Mouse (Mus musculus): ENCODE measurements around the gene Pm20d1. TPM values are rescaled to one million over a fixed set of nuclear protein-coding genes. Genes with fewer than 3 reads are reported as not detected.
"Not testable (repeated sequence)": the region's sequence is repeated elsewhere in the genome, so short reads cannot be mapped to it uniquely, and the experiment has no call there.

Pm20d1 gene
- polyA plus RNA-seq, 1 experiment from 2014 or later = 0.72 TPM

DNA sequence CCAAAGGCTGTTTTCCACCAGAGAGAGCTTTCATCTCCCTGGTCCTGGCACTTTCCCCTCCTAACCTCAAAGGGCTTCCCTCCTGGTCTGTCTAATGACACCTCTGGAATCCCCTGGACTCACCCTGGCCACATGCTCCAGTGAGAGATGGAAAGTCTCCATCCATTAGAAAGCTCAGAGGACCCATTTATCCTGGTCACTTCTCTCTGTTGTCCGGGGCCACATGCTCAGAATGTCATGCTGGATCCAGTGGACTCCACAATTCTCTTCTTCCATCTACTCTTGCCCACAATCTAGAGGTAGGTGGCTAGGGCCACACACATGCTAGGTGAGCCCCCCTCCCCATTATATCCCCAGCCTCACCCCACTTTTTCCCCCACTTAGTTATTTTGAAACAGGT is 11.8 kb downstream of the Pm20d1 start:
- ATAC-seq (ENCODE audit: insufficient read depth, low FRiP score, low TSS enrichment) (no peak), DNase-seq (ENCODE audit: low spot score) (no peak)
- no peak overlapping the region for H3K9ac ChIP-seq (ENCODE audit: low read length)
- H3K4me2 ChIP-seq (ENCODE audit: low read depth) = no peak overlapping the region
- no peak overlapping the region for H3K27ac ChIP-seq (ENCODE audit: low read depth, low read length)
- no peaks in the 10 kb centered on the region for H3K27me3 ChIP-seq (ENCODE audit: control insufficient read depth, insufficient read depth, low read length)
- 77% methylated on average over 1 of the region's 1 CpGs for WGBS
- no peak overlapping the region for H3K4me3 ChIP-seq (ENCODE audit: low read depth, low read length)
- H3K36me3 ChIP-seq (ENCODE audit: control insufficient read depth, insufficient read depth, low read length) = no peaks in the 10 kb centered on the region
- H3K9me3 ChIP-seq (ENCODE audit: control insufficient read depth, low read length) = no peaks in the 10 kb centered on the region
- H3K4me1 ChIP-seq (ENCODE audit: control insufficient read depth, insufficient read depth, low read length) = no peaks in the 10 kb centered on the region

DNA sequence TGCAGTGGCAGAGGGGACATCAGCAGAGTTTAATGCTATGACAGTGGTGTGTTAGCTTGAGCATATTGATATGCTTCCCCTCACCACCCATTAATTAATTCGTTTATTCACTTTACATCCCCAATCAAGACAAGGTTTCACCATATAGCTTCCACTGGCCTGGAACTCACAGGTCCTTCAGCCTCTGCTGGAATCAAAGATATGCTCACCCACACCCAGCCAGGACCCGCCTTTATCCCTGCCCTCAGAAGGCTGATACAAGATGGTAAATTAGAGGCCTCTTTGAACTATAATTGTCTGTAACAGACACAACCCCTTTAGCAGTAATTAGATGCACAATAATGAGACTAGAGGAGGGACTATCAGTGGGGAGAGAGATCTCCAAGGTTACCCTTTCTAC is 12.5 kb downstream of the Pm20d1 start:
- 67% methylated on average over 2 of the region's 2 CpGs for WGBS

DNA sequence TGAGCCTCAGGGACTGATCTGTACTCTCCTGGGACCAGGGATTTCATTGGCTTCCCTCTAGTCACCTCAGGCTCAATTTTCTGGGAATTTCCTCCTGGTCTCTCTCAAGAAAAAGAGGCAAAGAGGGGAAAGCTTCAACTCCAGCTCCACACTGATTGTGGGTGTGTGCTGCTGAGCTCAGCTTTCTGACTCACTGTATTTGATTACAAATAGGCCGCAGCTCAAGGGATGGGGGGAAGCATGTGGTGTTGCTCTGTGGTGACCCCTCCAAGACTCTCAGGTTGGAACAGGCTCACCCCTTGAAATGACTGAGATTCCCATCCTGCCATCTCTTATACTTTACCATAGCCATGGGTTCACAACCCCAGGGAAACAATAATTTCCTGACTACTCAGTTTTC is 14.2 kb downstream of the Pm20d1 start:
- H3K4me1 ChIP-seq (ENCODE audit: control insufficient read depth, insufficient read depth, low read length) = no peaks in the 10 kb centered on the region
- H3K4me3 ChIP-seq (ENCODE audit: low read depth, low read length) = no peak overlapping the region
- H3K9me3 ChIP-seq (ENCODE audit: control insufficient read depth, low read length) = no peaks in the 10 kb centered on the region
- H3K36me3 ChIP-seq (ENCODE audit: control insufficient read depth, insufficient read depth, low read length) = no peaks in the 10 kb centered on the region
- WGBS = 87% methylated on average over 1 of the region's 1 CpGs
- no peak overlapping the region for H3K4me2 ChIP-seq (ENCODE audit: low read depth)
- no peak for DNase-seq (ENCODE audit: low spot score)
- H3K27ac ChIP-seq (ENCODE audit: low read depth, low read length) = no peak overlapping the region
- ATAC-seq (ENCODE audit: insufficient read depth, low FRiP score, low TSS enrichment) = no peak
- H3K27me3 ChIP-seq (ENCODE audit: control insufficient read depth, insufficient read depth, low read length) = no peaks in the 10 kb centered on the region
- no peak overlapping the region for H3K9ac ChIP-seq (ENCODE audit: low read length)

More for the DNA sequence above, 12.5 kb downstream of the Pm20d1 start:
- H3K9me3 ChIP-seq (ENCODE audit: control insufficient read depth, low read length) = no peaks in the 10 kb centered on the region
- no peak overlapping the region for H3K4me2 ChIP-seq (ENCODE audit: low read depth)
- H3K4me1 ChIP-seq (ENCODE audit: control insufficient read depth, insufficient read depth, low read length) = no peaks in the 10 kb centered on the region
- no peak overlapping the region for H3K4me3 ChIP-seq (ENCODE audit: low read depth, low read length)
- no peak overlapping the region for H3K27ac ChIP-seq (ENCODE audit: low read depth, low read length)
- ATAC-seq (ENCODE audit: insufficient read depth, low FRiP score, low TSS enrichment) = no peak
- no peak overlapping the region for H3K9ac ChIP-seq (ENCODE audit: low read length)
- no peak for DNase-seq (ENCODE audit: low spot score)
- H3K27me3 ChIP-seq (ENCODE audit: control insufficient read depth, insufficient read depth, low read length) = no peaks in the 10 kb centered on the region
- H3K36me3 ChIP-seq (ENCODE audit: control insufficient read depth, insufficient read depth, low read length) = no peaks in the 10 kb centered on the region

DNA sequence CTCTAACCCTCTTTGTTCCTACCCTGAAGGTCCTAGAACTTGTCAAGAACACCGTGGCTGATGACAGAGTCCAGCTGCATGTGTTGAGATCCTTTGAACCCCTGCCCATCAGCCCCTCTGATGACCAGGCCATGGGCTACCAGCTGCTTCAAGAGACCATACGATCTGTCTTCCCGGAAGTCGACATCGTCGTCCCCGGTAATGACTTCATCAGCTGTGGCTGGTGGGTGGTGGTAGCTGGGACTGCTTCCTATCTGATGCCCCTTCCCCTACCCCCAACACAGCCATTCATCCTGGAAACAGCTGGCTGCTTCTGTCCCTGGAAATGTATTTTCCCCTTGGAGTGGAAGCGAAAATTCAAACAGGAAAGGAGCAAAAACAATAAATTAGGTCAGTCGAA is 14.8 kb downstream of the Pm20d1 start:
- no peak overlapping the region for H3K9ac ChIP-seq (ENCODE audit: low read length)
- H3K27me3 ChIP-seq (ENCODE audit: control insufficient read depth, insufficient read depth, low read length) = no peaks in the 10 kb centered on the region
- no peaks in the 10 kb centered on the region for H3K9me3 ChIP-seq (ENCODE audit: control insufficient read depth, low read length)
- DNase-seq (ENCODE audit: low spot score) = no peak
- H3K27ac ChIP-seq (ENCODE audit: low read depth, low read length) = no peak overlapping the region
- H3K4me1 ChIP-seq (ENCODE audit: control insufficient read depth, insufficient read depth, low read length) = no peaks in the 10 kb centered on the region
- no peaks in the 10 kb centered on the region for H3K36me3 ChIP-seq (ENCODE audit: control insufficient read depth, insufficient read depth, low read length)
- no peak for ATAC-seq (ENCODE audit: insufficient read depth, low FRiP score, low TSS enrichment)
- no peak overlapping the region for H3K4me3 ChIP-seq (ENCODE audit: low read depth, low read length)
- 71% methylated on average over 9 of the region's 9 CpGs for WGBS
- H3K4me2 ChIP-seq (ENCODE audit: low read depth) = no peak overlapping the region

DNA sequence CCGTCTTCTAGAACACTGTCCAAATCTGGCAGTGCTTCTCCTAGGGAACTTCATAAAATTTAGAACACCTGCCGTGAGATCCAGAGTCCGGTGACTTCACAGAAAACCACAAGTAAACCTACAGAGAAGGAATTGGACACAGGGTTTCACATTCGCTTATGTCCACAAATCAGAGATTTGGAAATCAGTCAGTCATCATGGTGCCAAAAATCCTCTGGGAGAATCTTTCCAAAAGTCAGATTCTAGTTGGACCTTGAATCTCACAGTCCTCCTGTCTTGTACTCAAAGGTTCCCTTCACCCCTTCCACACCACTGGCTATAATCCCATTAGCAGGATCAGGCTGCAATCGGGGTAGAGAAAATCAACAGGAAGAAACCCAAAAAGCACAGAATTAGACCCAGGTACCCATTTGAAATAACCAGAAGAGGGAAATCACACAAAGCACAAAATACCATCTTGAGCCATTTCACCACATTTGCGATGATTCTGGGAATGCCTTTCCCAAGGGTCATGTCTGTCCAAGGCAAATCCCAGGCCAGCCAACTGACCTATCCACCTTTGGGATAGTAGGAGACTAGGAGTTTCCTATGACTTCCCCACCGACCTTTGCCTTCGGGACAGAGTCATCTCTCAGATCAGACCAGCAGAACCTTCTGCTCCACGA is 15.6 kb downstream of the Pm20d1 start:
- H3K4me1 ChIP-seq (ENCODE audit: control insufficient read depth, insufficient read depth, low read length) = no peaks in the 10 kb centered on the region
- no peaks in the 10 kb centered on the region for H3K27me3 ChIP-seq (ENCODE audit: control insufficient read depth, insufficient read depth, low read length)
- H3K9ac ChIP-seq (ENCODE audit: low read length) = no peak overlapping the region
- H3K36me3 ChIP-seq (ENCODE audit: control insufficient read depth, insufficient read depth, low read length) = no peaks in the 10 kb centered on the region
- H3K27ac ChIP-seq (ENCODE audit: low read depth, low read length) = no peak overlapping the region
- no peak overlapping the region for H3K4me3 ChIP-seq (ENCODE audit: low read depth, low read length)
- 88% methylated on average over 9 of the region's 9 CpGs for WGBS
- no peak overlapping the region for H3K4me2 ChIP-seq (ENCODE audit: low read depth)
- DNase-seq (ENCODE audit: low spot score) (no peak), ATAC-seq (ENCODE audit: insufficient read depth, low FRiP score, low TSS enrichment) (no peak)
- H3K9me3 ChIP-seq (ENCODE audit: control insufficient read depth, low read length) = no peaks in the 10 kb centered on the region

DNA sequence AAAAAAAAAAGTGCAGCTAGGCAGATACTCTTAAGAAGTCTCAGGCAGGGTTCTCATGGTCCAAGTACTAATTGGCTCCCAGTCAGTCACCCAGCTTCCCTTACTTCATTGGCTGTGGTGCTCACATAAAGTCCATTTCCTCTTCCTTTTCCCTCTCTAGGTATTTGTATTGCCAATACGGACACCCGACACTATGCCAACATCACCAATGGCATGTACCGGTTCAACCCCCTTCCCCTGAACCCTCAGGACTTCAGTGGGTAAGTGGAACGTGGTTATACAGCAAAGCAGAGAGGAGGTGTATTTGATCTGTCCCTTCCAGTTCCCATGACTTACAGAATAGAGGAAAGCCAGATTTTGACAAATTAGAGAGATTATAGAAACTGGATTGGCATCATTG is 16.6 kb downstream of the Pm20d1 start:
- H3K27me3 ChIP-seq (ENCODE audit: control insufficient read depth, insufficient read depth, low read length) = no peaks in the 10 kb centered on the region
- H3K36me3 ChIP-seq (ENCODE audit: control insufficient read depth, insufficient read depth, low read length) = no peaks in the 10 kb centered on the region
- H3K4me1 ChIP-seq (ENCODE audit: control insufficient read depth, insufficient read depth, low read length) = no peaks in the 10 kb centered on the region
- H3K9me3 ChIP-seq (ENCODE audit: control insufficient read depth, low read length) = no peaks in the 10 kb centered on the region
- H3K4me2 ChIP-seq (ENCODE audit: low read depth) = no peak overlapping the region
- H3K9ac ChIP-seq (ENCODE audit: low read length) = no peak overlapping the region
- DNase-seq (ENCODE audit: low spot score) (no peak), ATAC-seq (ENCODE audit: insufficient read depth, low FRiP score, low TSS enrichment) (no peak)
- 91% methylated on average over 4 of the region's 4 CpGs for WGBS
- no peak overlapping the region for H3K4me3 ChIP-seq (ENCODE audit: low read depth, low read length)
- no peak overlapping the region for H3K27ac ChIP-seq (ENCODE audit: low read depth, low read length)

DNA sequence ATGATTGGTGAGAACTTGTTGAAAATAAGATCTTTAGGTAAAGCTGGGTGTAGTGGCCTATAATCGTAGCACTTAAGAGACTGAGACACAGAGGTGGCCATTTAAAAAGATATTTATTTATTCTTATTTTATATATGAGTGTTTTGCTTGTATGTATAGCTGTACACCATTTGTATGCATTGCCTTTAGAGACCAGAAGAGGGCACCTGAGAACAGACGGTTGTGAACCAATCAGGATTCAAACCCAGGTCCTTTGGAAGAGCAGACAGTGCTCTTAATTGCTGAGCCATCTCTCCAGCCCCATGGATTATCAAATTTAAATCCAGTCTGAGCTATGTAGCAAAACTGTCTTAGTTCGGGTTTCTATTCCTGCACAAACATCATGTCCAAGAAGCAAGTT is 17.0 kb downstream of the Pm20d1 start:
- H3K9me3 ChIP-seq (ENCODE audit: control insufficient read depth, low read length) = no peaks in the 10 kb centered on the region
- no peaks in the 10 kb centered on the region for H3K36me3 ChIP-seq (ENCODE audit: control insufficient read depth, insufficient read depth, low read length)
- no peak overlapping the region for H3K9ac ChIP-seq (ENCODE audit: low read length)
- no peak overlapping the region for H3K4me3 ChIP-seq (ENCODE audit: low read depth, low read length)
- H3K27ac ChIP-seq (ENCODE audit: low read depth, low read length) = no peak overlapping the region
- H3K4me2 ChIP-seq (ENCODE audit: low read depth) = no peak overlapping the region
- H3K4me1 ChIP-seq (ENCODE audit: control insufficient read depth, insufficient read depth, low read length) = no peaks in the 10 kb centered on the region
- no peaks in the 10 kb centered on the region for H3K27me3 ChIP-seq (ENCODE audit: control insufficient read depth, insufficient read depth, low read length)
- ATAC-seq (ENCODE audit: insufficient read depth, low FRiP score, low TSS enrichment) = no peak
- 90% methylated on average over 3 of the region's 3 CpGs for WGBS
- no peak for DNase-seq (ENCODE audit: low spot score)

DNA sequence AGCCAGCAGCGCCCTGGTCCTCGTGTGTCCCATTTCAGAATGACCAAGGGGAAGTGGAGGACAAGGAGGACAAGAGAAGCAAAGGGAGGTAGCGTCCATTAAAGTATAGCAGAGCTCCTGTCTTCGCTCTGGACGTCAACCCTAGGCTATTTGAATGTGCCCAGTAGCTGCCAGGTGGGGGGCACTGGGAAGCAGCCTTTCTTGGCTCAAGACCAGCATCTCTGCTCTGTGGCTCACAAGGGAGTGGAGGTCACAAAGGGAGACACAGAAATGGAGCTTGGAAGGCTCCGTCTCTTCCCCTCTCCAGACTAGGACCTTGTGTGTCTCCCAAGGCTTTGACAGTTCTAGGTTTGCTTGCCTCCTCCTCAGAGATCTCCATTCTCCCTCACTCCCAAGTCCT is 19.7 kb downstream of the Pm20d1 start:
- H3K9ac ChIP-seq (ENCODE audit: low read length) = no peak overlapping the region
- DNase-seq (ENCODE audit: low spot score) (no peak), ATAC-seq (ENCODE audit: insufficient read depth, low FRiP score, low TSS enrichment) (no peak)
- H3K9me3 ChIP-seq (ENCODE audit: control insufficient read depth, low read length) = no peaks in the 10 kb centered on the region
- no peaks in the 10 kb centered on the region for H3K4me1 ChIP-seq (ENCODE audit: control insufficient read depth, insufficient read depth, low read length)
- H3K27me3 ChIP-seq (ENCODE audit: control insufficient read depth, insufficient read depth, low read length) = no peaks in the 10 kb centered on the region
- H3K36me3 ChIP-seq (ENCODE audit: control insufficient read depth, insufficient read depth, low read length) = no peaks in the 10 kb centered on the region
- 86% methylated on average over 6 of the region's 6 CpGs for WGBS
- no peak overlapping the region for H3K4me3 ChIP-seq (ENCODE audit: low read depth, low read length)
- no peak overlapping the region for H3K4me2 ChIP-seq (ENCODE audit: low read depth)
- no peak overlapping the region for H3K27ac ChIP-seq (ENCODE audit: low read depth, low read length)

DNA sequence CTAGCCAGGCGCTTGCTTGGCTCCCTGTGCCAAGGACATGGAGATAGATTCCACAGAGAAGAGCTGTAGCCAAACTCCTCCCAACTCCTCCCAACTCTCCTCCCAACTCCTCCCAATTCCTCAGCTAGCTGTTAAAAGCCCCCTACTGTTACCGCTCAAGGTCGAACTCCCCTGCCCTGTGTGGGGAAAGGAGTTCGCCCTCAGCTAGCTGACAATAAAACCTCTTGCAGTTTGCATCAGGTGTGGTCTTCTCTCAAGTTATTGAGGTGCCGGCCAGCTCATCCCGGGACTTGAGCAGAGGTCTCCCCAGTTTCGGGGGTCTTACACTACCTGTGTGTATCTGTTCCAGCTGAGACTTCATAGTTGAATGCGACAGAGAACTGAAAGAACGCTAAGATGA is 23.2 kb downstream of the Pm20d1 start:
- not testable (repeated sequence) for DNase-seq (ENCODE audit: low spot score); H3K27me3 ChIP-seq (ENCODE audit: control insufficient read depth, insufficient read depth, low read length); H3K4me2 ChIP-seq (ENCODE audit: low read depth); H3K27ac ChIP-seq (ENCODE audit: low read depth, low read length); ATAC-seq (ENCODE audit: insufficient read depth, low FRiP score, low TSS enrichment); H3K4me3 ChIP-seq (ENCODE audit: low read depth, low read length); H3K4me1 ChIP-seq (ENCODE audit: control insufficient read depth, insufficient read depth, low read length); H3K9ac ChIP-seq (ENCODE audit: low read length); H3K9me3 ChIP-seq (ENCODE audit: control insufficient read depth, low read length); H3K36me3 ChIP-seq (ENCODE audit: control insufficient read depth, insufficient read depth, low read length)
- WGBS = 72% methylated on average over 8 of the region's 9 CpGs
